Mouse (Mus musculus): ENCODE data around the gene Oas1c. TPM values are rescaled to one million over a fixed set of nuclear protein-coding genes. Genes with fewer than 3 reads are reported as not detected.

Gene Oas1c
- 0.08 TPM for polyA plus RNA-seq (2014; fragmentation: Illumina TruSeq; extraction: RNeasy Lipid Tissue Mini Kit (QIAGEN cat#74804); ENCODE audit: low read depth, low replicate concordance)

GRCm38 (mm10) chr5:120811951-120812819 lies at the start of gene Oas1c:
TSS of gene Oas1c (minus strand) at chr5:120812514.

GRCm38 (mm10) chr5:120861121-120861520 lies 48.8 kb upstream of the Oas1c start, which contains the start of gene Oas1h:
TSS of gene Oas1h (plus strand) at chr5:120861421.

GRCm38 (mm10) chr5:120847067-120847466 lies 34.8 kb upstream of the Oas1c start, which contains the start of gene Oas1f:
TSS of gene Oas1f (plus strand) at chr5:120847367.

GRCm38 (mm10) chr5:120795480-120796034 lies 16.8 kb downstream of the Oas1c start, which contains the start of gene Oas1e:
TSS of gene Oas1e (minus strand) at chr5:120795530.

GRCm38 (mm10) chr5:120777478-120777877 lies 34.8 kb downstream of the Oas1c start, which contains the start of gene Oas3:
TSS of gene Oas3 (minus strand) at chr5:120777661.

Other genes starting within 250 kb of the Oas1c start
- 1.5 TPM for gene Tpcn1, start 223.8 kb downstream of the Oas1c start, polyA plus RNA-seq (2014; fragmentation: Illumina TruSeq; extraction: RNeasy Lipid Tissue Mini Kit (QIAGEN cat#74804); ENCODE audit: low read depth, low replicate concordance)
- 6.5 TPM for gene Iqcd, start 223.5 kb downstream of the Oas1c start, polyA plus RNA-seq (2014; fragmentation: Illumina TruSeq; extraction: RNeasy Lipid Tissue Mini Kit (QIAGEN cat#74804); ENCODE audit: low read depth, low replicate concordance)
- not detected for gene Rita1, start 199.9 kb downstream of the Oas1c start, polyA plus RNA-seq (2014; fragmentation: Illumina TruSeq; extraction: RNeasy Lipid Tissue Mini Kit (QIAGEN cat#74804); ENCODE audit: low read depth, low replicate concordance)
- gene Ddx54, start 199.8 kb downstream of the Oas1c start, polyA plus RNA-seq (2014; fragmentation: Illumina TruSeq; extraction: RNeasy Lipid Tissue Mini Kit (QIAGEN cat#74804); ENCODE audit: low read depth, low replicate concordance): 0.50 TPM
- gene Cfap73, start 178.3 kb downstream of the Oas1c start, polyA plus RNA-seq (2014; fragmentation: Illumina TruSeq; extraction: RNeasy Lipid Tissue Mini Kit (QIAGEN cat#74804); ENCODE audit: low read depth, low replicate concordance): not detected
- 0.20 TPM for gene Rasal1, start 163.7 kb downstream of the Oas1c start, polyA plus RNA-seq (2014; fragmentation: Illumina TruSeq; extraction: RNeasy Lipid Tissue Mini Kit (QIAGEN cat#74804); ENCODE audit: low read depth, low replicate concordance)
- gene Dtx1, start 100.6 kb downstream of the Oas1c start, polyA plus RNA-seq (2014; fragmentation: Illumina TruSeq; extraction: RNeasy Lipid Tissue Mini Kit (QIAGEN cat#74804); ENCODE audit: low read depth, low replicate concordance): 1.8 TPM
- gene Oas2, start 62.7 kb downstream of the Oas1c start, polyA plus RNA-seq (2014; fragmentation: Illumina TruSeq; extraction: RNeasy Lipid Tissue Mini Kit (QIAGEN cat#74804); ENCODE audit: low read depth, low replicate concordance): 0.43 TPM
- not detected for gene Oas3, start 34.9 kb downstream of the Oas1c start, polyA plus RNA-seq (2014; fragmentation: Illumina TruSeq; extraction: RNeasy Lipid Tissue Mini Kit (QIAGEN cat#74804); ENCODE audit: low read depth, low replicate concordance)
- gene Oas1e, start 17.0 kb downstream of the Oas1c start, polyA plus RNA-seq (2014; fragmentation: Illumina TruSeq; extraction: RNeasy Lipid Tissue Mini Kit (QIAGEN cat#74804); ENCODE audit: low read depth, low replicate concordance): not detected
- not detected for gene Oas1f, start 34.9 kb upstream of the Oas1c start, polyA plus RNA-seq (2014; fragmentation: Illumina TruSeq; extraction: RNeasy Lipid Tissue Mini Kit (QIAGEN cat#74804); ENCODE audit: low read depth, low replicate concordance)
- not detected for gene Oas1h, start 48.9 kb upstream of the Oas1c start, polyA plus RNA-seq (2014; fragmentation: Illumina TruSeq; extraction: RNeasy Lipid Tissue Mini Kit (QIAGEN cat#74804); ENCODE audit: low read depth, low replicate concordance)
- not detected for gene Oas1g, start 75.1 kb upstream of the Oas1c start, polyA plus RNA-seq (2014; fragmentation: Illumina TruSeq; extraction: RNeasy Lipid Tissue Mini Kit (QIAGEN cat#74804); ENCODE audit: low read depth, low replicate concordance)
- gene Oas1a, start 95.0 kb upstream of the Oas1c start, polyA plus RNA-seq (2014; fragmentation: Illumina TruSeq; extraction: RNeasy Lipid Tissue Mini Kit (QIAGEN cat#74804); ENCODE audit: low read depth, low replicate concordance): 0.11 TPM
- not detected for gene Oas1d, start 102.0 kb upstream of the Oas1c start, polyA plus RNA-seq (2014; fragmentation: Illumina TruSeq; extraction: RNeasy Lipid Tissue Mini Kit (QIAGEN cat#74804); ENCODE audit: low read depth, low replicate concordance)
- gene Rph3a, start 197.6 kb upstream of the Oas1c start, polyA plus RNA-seq (2014; fragmentation: Illumina TruSeq; extraction: RNeasy Lipid Tissue Mini Kit (QIAGEN cat#74804); ENCODE audit: low read depth, low replicate concordance): 0.42 TPM

Data from testis, adult 10 weeks (tissue).